Mouse (Mus musculus) forebrain, embryonic 13.5 days (tissue): ENCODE data around the gene Edem3. TPM values are rescaled to one million over a fixed set of nuclear protein-coding genes. Genes with fewer than 3 reads are reported as not detected.
"Not testable (repeated sequence)": the region's sequence is repeated elsewhere in the genome, so short reads cannot be mapped to it uniquely, and the experiment has no call there.

Source experiments
- ATAC-seq: fragments of 200-750 bp; cut with Nextera tagmentation; 2 replicates; pipeline ENCODE4 v1.8.0; 2017
- H3K27ac ChIP-seq: fragments of 300-500 bp; sonication (generic); 2 replicates; pipeline ENCODE4 v1.5.1; 2015; ENCODE audit warnings: inconsistent platforms, mild to moderate bottlenecking, moderate library complexity
- H3K27me3 ChIP-seq: fragments of 300-500 bp; sonication (generic); 2 replicates; pipeline ENCODE4 v1.6.1; 2015; ENCODE audit warnings: mild to moderate bottlenecking, inconsistent platforms
- H3K36me3 ChIP-seq: fragments of 300-500 bp; sonication (generic); 2 replicates; pipeline ENCODE4 v1.6.1; 2015; ENCODE audit warnings: mild to moderate bottlenecking, inconsistent platforms; ENCODE audit not compliant: poor library complexity, severe bottlenecking
- H3K4me1 ChIP-seq: fragments of 300-500 bp; sonication (generic); 2 replicates; pipeline ENCODE4 v1.6.1; 2015; ENCODE audit warnings: inconsistent platforms
- H3K4me2 ChIP-seq: fragments of 300-500 bp; sonication (generic); 2 replicates; pipeline ENCODE4 v1.6.1; 2015; ENCODE audit warnings: inconsistent platforms, mild to moderate bottlenecking, moderate library complexity
- H3K4me3 ChIP-seq: fragments of 300-500 bp; sonication (generic); 2 replicates; pipeline ENCODE4 v1.5.1; 2015; ENCODE audit warnings: mild to moderate bottlenecking, inconsistent platforms
- H3K9ac ChIP-seq: fragments of 300-500 bp; sonication (generic); 2 replicates; pipeline ENCODE4 v1.6.1; 2015; ENCODE audit warnings: mild to moderate bottlenecking, inconsistent platforms
- H3K9me3 ChIP-seq: fragments of 300-500 bp; sonication (generic); replicated peaks from 2 replicates; pipeline ENCODE4 v1.6.1; 2016; ENCODE audit warnings: inconsistent platforms
- WGBS: fragments of 180-500 bp; shearing (Covaris S2); methylation state at CpG from one replicate; pipeline ENCODE4 v1.1.7; 2015; 5-methylcytosine and 5-hydroxymethylcytosine counted together
- polyA plus RNA-seq: library from polyadenylated mRNA; unstranded; fragments of >200 nt; fragmentation: Nextera tagmentation; extraction: Ambion mirVana; gene quantifications from 2 replicates; pipeline ENCODE4 v1.2.1, GENCODE M21; 2015

Edem3 gene
- polyA plus RNA-seq, 1 experiment from 2014 or later = 13.4 TPM

DNA sequence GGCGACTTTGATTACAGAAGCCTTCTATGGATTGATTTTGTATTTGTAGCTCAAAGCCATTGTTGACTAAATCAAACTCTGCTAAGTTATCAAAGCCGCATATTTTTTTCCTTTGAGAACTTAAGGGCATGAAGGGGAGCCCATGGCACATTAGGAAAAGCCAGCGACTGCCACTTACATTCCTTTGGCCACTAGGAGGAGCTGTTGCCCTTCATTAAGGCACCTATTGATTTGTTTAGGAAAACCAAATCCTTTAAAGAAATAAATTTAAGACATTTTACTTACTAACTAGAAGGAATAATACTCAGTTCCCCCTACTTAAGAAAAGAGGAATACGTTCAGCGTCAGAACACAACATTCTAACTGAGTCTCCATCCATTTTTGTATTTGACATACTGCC, 65.3 kb downstream of the Edem3 start:
- Histone ChIP-seq H3K4me3 (no peak overlapping the region), H3K9ac (no peak overlapping the region), H3K27me3 (no peaks in the 10 kb centered on the region), H3K4me2 (no peak overlapping the region), H3K9me3 (no peaks in the 10 kb centered on the region), H3K27ac (no peak overlapping the region), H3K36me3 (peaks cover 27% of the 10 kb centered on the region), H3K4me1 (peaks cover 5% of the 10 kb centered on the region)
- peak; percentile 48; the same call in 1 of the 2 replicates for ATAC-seq
- 37% methylated on average over 5 of the region's 5 CpGs for WGBS

DNA sequence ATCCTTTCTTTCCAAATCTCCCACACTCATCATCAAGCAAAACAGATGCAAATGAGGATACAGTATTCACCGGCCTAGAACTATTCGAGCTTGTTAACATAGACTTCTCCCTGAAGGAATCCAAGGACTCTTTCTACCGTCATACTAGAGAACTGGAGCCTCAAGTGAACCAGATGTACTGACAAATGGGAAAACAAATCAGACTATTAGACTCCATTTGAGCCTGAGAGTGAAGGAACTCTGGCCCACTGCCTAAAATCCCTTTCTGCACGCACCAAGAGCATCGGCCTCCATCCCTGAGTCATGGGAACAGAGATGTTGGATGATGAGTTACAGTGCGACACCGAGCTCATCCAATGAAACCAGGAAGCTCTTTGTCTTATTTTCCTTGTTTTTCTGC, 69.9 kb downstream of the Edem3 start:
- no peak overlapping the region for H3K4me3 ChIP-seq
- ATAC-seq = no peak
- no peaks in the 10 kb centered on the region for H3K27me3 ChIP-seq
- H3K9me3 ChIP-seq = no peaks in the 10 kb centered on the region
- no peak overlapping the region for H3K9ac ChIP-seq
- 67% methylated on average over 7 of the region's 7 CpGs for WGBS
- H3K36me3 ChIP-seq = no peaks in the 10 kb centered on the region
- no peak overlapping the region for H3K27ac ChIP-seq
- H3K4me1 ChIP-seq = peaks cover 9% of the 10 kb centered on the region
- H3K4me2 ChIP-seq = no peak overlapping the region

DNA sequence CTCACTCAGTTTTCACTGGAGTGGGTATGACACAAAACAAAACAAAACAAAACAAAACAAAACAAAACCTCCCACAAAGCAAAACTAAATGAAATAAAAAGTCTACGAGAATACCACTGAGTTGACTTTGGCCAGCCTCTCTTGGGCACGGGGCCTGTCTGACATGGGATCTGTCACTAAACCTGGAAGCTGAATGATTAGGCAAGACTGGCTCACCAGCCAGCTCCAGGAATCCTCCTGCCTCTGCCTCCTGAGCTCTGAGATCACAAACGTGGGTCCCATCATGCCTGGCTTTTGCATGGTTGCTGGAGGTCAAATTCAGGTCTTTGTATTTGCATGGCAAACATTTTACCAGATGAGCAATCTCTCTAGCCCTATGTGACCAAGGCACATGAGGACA, 76.6 kb downstream of the Edem3 start:
- Histone ChIP-seq H3K36me3 (no peaks in the 10 kb centered on the region), H3K27me3 (no peaks in the 10 kb centered on the region)
- 85% methylated on average over 3 of the region's 3 CpGs for WGBS

DNA sequence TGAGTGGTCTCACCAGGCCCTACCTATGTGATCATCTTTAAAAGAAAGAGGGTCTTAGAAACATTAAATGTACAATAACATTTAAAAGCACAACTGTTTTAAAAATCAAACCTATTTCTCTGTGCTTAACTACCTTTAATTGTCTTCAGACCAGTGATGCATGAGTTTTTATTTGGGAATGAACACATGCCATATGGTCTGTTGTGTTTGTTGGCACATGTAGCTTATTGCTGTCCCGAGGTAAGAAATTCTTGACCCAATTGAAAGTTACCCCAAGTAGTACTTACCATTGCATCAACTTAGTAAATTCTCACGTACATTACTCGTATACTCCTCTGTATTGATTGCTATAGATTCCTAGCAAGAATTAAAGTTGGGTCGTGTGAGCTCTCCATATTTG, 80.1 kb downstream of the Edem3 start:
- Histone ChIP-seq H3K27me3 (no peaks in the 10 kb centered on the region), H3K9ac (no peak overlapping the region), H3K9me3 (peaks cover 12% of the 10 kb centered on the region), H3K36me3 (no peaks in the 10 kb centered on the region), H3K27ac (no peak overlapping the region), H3K4me2 (no peak overlapping the region), H3K4me3 (no peak overlapping the region), H3K4me1 (no peaks in the 10 kb centered on the region)
- 89% methylated on average over 4 of the region's 4 CpGs for WGBS
- no peak for ATAC-seq

More for the DNA sequence above, 76.6 kb downstream of the Edem3 start:
- Histone ChIP-seq H3K9ac (no peak overlapping the region), H3K4me2 (no peak overlapping the region), H3K9me3 (peaks cover 12% of the 10 kb centered on the region), H3K4me3 (no peak overlapping the region), H3K4me1 (0 out of 2 replicates have a peak, but pooled peaks cover 4% of the 10 kb centered on the region), H3K27ac (no peak overlapping the region)
- no peak for ATAC-seq

DNA sequence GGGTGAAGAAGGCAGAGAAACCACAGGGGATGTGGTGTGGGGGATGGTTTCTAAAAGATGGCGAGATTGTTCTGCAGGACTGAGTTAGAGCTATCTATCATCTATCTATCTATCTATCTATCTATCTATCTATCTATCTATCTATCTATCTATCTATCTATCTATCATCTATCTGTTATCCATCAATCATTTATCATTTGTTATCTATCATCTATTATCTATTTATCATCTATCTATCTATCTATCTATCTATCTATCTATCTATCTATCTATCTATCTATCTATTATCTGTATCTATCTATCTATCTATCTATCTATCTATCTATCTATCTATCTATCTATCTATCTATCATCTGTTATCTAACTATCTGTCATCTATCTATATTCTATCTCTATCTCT, 85.2 kb downstream of the Edem3 start:
- H3K4me2 ChIP-seq, H3K9ac ChIP-seq, H3K4me3 ChIP-seq, H3K27ac ChIP-seq, H3K36me3 ChIP-seq, H3K4me1 ChIP-seq, H3K9me3 ChIP-seq, H3K27me3 ChIP-seq, ATAC-seq: not testable (repeated sequence)
- 89% methylated on average over 1 of the region's 1 CpGs for WGBS

DNA sequence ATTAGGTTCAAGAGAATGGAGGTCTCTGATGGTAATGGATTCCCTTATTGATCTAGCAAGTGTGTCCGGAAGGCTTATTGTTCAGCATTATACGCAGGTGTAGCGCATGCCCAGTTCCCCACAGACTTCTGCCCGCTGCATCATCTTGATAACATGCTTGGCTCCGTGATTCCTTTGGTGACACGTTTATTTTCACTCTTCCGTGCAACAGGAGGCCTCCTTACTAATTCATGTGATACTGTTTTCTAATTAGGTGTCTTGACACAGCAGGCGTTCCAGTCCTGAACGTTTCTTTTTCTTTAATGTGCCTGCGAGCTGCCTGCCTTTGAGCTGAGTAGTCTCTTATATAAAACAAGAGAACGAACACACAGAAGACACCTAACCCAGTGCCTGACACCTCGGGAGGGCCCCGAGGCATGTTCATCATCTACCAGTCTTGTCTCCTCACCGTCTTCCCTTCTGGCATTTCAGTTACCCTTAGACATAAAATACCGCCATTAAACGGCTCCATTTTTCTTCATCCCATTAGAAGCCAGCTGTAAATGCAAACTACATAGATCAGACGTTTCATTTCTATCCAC, 90.2 kb downstream of the Edem3 start:
- Histone ChIP-seq H3K9ac (no peak overlapping the region), H3K27me3 (no peaks in the 10 kb centered on the region), H3K36me3 (no peaks in the 10 kb centered on the region), H3K9me3 (no peaks in the 10 kb centered on the region), H3K4me3 (no peak overlapping the region), H3K4me1 (0 out of 2 replicates have a peak, but pooled peaks cover 4% of the 10 kb centered on the region), H3K27ac (no peak overlapping the region), H3K4me2 (no peak overlapping the region)
- no peak for ATAC-seq
- 60% methylated on average over 17 of the region's 17 CpGs for WGBS

DNA sequence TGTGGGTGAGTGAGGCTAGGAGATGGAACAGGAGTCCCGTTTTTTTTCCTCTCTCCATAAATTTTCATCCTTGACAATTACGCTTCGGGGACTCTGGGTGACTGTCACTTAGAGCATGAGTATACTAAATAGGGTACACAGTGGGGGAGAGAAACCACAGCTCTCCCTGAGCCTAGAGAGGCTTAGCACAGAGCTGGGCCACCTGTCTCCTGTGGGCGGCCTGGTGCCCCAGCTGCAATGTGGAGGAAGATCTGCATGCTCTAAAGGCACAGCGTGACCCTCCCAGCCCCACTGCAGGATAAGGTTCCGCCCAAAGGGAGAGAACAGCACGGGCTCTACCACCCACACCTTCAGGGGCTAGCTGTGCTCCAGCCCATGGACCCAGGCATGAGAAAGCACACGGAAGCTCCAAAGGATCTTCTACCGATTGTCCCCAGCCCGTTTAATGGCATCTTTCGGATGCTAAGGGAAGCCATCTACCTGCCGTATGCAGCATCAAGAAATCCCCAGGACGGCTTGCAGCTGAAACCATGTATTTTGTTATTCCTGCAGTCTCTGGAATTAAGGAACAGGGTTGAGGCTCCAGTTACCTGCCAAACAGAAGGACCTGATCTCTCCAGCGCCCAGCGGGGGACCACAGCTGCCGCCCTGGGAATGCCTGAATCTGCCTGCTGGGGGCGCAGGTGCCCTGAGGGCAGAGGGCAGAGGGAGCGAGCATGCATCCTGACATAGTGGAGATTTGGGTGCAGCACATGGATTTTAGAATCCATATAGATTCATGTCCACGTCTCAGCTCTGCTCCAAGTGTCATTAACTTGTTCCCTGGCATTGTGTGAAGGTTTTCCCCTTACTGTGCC, 91.0 kb downstream of the Edem3 start:
- 0 out of 2 replicates have a peak, but pooled peaks cover 4% of the 10 kb centered on the region for H3K4me1 ChIP-seq
- no peak overlapping the region for H3K9ac ChIP-seq
- H3K27me3 ChIP-seq = no peaks in the 10 kb centered on the region
- H3K36me3 ChIP-seq = no peaks in the 10 kb centered on the region
- no peaks in the 10 kb centered on the region for H3K9me3 ChIP-seq
- ATAC-seq = no peak
- H3K4me2 ChIP-seq = no peak overlapping the region
- H3K27ac ChIP-seq = no peak overlapping the region
- 69% methylated on average over 19 of the region's 19 CpGs for WGBS
- no peak overlapping the region for H3K4me3 ChIP-seq

DNA sequence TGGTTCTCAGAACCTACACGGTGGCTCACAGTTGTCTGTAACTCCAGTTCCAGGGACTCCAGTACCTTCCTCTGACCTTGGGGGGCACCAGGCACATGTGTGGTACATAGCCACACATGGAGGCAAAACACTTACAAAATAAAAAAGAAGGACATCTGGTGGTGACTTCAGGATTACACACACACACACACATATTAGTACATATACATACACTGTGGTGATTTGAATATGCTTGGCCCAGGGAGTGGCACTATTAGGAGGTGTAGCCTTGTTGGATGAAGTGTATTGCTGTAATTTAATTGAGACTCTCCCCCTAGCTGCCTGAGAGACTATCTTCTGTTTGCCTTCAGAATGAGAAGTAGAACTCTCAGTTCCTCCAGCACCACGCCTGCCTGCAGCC, 93.1 kb downstream of the Edem3 start:
- H3K9me3 ChIP-seq = no peaks in the 10 kb centered on the region
- H3K27me3 ChIP-seq = no peaks in the 10 kb centered on the region
- no peak for ATAC-seq
- H3K4me3 ChIP-seq = no peak overlapping the region
- H3K36me3 ChIP-seq = no peaks in the 10 kb centered on the region
- 0 out of 2 replicates have a peak, but pooled peaks cover 8% of the 10 kb centered on the region for H3K4me1 ChIP-seq
- H3K27ac ChIP-seq = no peak overlapping the region
- no peak overlapping the region for H3K9ac ChIP-seq
- WGBS = 95% methylated on average over 2 of the region's 2 CpGs
- no peak overlapping the region for H3K4me2 ChIP-seq

DNA sequence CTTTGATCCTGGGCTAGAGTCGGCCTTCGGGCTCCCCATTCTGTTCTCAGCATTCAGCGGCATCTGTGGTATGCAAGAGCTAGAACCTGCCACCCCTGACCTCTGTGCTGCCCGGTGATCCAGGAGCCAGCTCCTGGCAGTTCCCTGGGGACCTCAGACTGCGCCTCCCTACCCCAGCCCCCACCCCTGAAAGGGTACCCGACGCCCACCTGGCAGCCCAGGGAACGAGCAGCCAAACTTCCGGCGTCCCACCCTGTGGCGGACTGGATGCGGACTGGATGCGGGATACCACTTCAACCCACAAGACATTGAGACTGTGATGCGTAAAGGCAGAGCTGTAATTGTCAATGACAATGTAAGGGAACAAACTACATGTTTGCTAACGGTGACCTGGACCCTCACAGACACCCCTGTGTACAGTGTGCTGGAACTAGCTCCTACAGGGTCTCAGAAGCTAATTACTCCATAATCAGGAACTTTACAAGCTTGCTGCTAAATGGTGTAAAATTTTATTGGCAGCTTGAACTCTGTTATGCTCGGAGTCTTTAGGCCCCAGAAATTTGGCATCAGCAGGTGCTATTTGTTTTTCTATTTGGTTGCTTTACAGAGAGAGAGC, 94.9 kb downstream of the Edem3 start:
- no peak overlapping the region for H3K9ac ChIP-seq
- no peak overlapping the region for H3K4me2 ChIP-seq
- no peaks in the 10 kb centered on the region for H3K27me3 ChIP-seq
- H3K4me3 ChIP-seq = no peak overlapping the region
- no peaks in the 10 kb centered on the region for H3K9me3 ChIP-seq
- no peak overlapping the region for H3K27ac ChIP-seq
- no peaks in the 10 kb centered on the region for H3K36me3 ChIP-seq
- ATAC-seq = no peak
- 92% methylated on average over 16 of the region's 16 CpGs for WGBS
- H3K4me1 ChIP-seq = 0 out of 2 replicates have a peak, but pooled peaks cover 8% of the 10 kb centered on the region

DNA sequence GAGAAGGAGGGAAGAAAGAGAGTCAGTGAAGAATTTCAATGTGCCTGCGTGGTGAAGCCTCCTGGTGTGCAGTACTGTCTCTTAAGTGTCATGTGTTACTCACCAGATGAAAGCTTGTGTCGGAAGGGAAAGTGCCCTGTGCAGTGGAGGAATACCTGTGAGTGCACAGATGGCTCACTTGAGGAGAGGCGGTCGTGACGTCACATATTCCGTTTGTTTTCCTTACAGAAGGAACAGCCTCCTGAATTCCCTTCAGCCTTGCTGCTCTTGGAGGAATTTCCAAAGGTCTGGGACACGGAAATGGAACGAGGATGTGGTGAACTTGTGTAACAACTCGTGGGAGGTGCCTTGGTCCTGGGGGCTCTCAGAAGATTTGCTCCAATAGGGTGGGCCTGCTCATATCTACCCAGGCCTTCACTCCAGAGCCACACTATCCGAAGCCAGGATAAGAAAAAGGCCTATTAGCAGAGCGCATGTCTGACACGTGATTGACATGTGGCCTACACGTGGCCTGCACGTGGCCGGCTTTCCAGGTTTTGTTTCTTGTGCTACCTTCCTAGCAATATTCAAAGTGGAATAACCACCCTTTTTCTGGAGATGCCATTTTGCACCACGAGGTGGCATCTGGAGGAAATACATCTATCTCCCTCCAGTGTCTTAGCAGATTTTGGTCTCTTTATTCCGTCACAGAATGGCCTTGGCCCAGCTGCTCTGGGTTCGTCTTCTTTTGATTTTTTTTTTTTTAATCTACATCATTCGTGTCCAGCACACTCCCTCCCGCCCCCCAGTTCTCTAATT, 96.1 kb downstream of the Edem3 start:
- Histone ChIP-seq H3K27ac (no peak overlapping the region), H3K4me2 (no peak overlapping the region), H3K27me3 (no peaks in the 10 kb centered on the region), H3K9ac (no peak overlapping the region), H3K4me3 (no peak overlapping the region), H3K36me3 (no peaks in the 10 kb centered on the region), H3K9me3 (no peaks in the 10 kb centered on the region), H3K4me1 (0 out of 2 replicates have a peak, but pooled peaks cover 4% of the 10 kb centered on the region)
- ATAC-seq = no peak
- 78% methylated on average over 20 of the region's 20 CpGs for WGBS

DNA sequence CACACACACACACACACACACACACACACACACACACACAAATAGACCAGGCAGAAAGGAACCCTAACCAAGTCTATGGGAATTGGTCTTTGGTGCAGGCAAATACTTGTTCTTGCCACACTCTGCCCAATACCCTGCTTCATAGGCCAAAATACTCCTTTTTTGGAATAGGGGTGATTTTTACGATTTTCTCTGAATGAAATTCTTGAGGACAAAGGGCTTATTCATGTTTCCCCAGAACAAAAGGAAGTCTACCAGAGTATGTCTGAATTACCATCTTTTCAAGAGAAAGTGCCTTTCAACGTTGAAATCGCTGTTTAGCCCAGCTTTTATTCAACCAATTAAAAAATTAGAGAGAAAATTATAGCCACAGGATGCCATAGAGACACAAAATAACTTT, 96.8 kb downstream of the Edem3 start:
- no peak overlapping the region for H3K27ac ChIP-seq
- ATAC-seq = no peak
- no peaks in the 10 kb centered on the region for H3K36me3 ChIP-seq
- H3K4me3 ChIP-seq = no peak overlapping the region
- H3K4me1 ChIP-seq = 0 out of 2 replicates have a peak, but pooled peaks cover 4% of the 10 kb centered on the region
- no peak overlapping the region for H3K4me2 ChIP-seq
- WGBS = 6% methylated on average over 3 of the region's 3 CpGs
- H3K9me3 ChIP-seq = no peaks in the 10 kb centered on the region
- H3K27me3 ChIP-seq = no peaks in the 10 kb centered on the region
- H3K9ac ChIP-seq = no peak overlapping the region

DNA sequence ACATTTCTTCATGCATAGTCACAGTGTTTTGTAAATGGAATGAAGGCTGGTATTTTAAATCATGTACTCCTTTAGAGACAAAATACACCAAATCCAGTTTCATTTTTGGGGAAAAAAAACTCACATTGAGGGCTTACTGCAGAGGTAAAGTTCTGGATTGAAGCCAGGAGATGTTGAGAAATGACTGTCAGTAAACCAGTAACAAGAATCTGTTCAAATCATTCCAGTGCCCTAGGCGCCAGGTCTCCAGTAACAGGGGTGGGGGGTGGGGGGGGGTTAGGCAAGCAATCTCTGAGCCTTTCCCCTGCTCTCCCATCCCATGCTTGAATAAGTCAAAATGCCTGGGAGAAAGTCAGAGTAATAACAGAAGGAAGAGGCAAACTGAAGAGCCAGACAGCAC, 100.4 kb downstream of the Edem3 start:
- Histone ChIP-seq H3K27me3 (no peaks in the 10 kb centered on the region), H3K36me3 (no peaks in the 10 kb centered on the region), H3K4me1 (0 out of 2 replicates have a peak, but pooled peaks cover 4% of the 10 kb centered on the region), H3K9ac (no peak overlapping the region), H3K27ac (no peak overlapping the region), H3K4me3 (no peak overlapping the region), H3K4me2 (no peak overlapping the region), H3K9me3 (no peaks in the 10 kb centered on the region)
- WGBS = 75% methylated on average over 1 of the region's 1 CpGs
- ATAC-seq = no peak
